Mouse (Mus musculus): ENCODE measurements at regions not wholly inside any gene's neighbourhood (a gene's known extent, or its start where the extent isn't known, plus 50 kb on each side); places are given as distances from the start of the nearest gene placed in this dataset.

GRCm38 (mm10) chr4:54515934-54516333 is 428.9 kb upstream of the Zfp462 start:
- no peak for DNase-seq
- H3K4me3 ChIP-seq (replicated peaks; ENCODE audit: insufficient read depth, low read depth, low read length), result no peak overlapping the region
- TF ChIP-seq POLR2A (IDR thresholded peaks at IDR 0.05; ENCODE audit: borderline replicate concordance, insufficient read depth, low read length) (no peak), CTCF (IDR thresholded peaks at IDR 0.05; ENCODE audit: borderline replicate concordance, insufficient read depth, low read depth, low read length) (no peak)
- H3K27ac ChIP-seq (ENCODE audit: insufficient read depth, low read length), result no peak overlapping the region
- no peaks in the 10 kb centered on the region for H3K4me1 ChIP-seq (ENCODE audit: control insufficient read depth, insufficient read depth, low read length)
- WGBS, result 27% methylated on average over 1 of the region's 1 CpGs
- no peaks in the 10 kb centered on the region; the same call in 1 of the 2 replicates for H3K27me3 ChIP-seq (ENCODE audit: control insufficient read depth, insufficient read depth, low read length)

- Histone ChIP-seq H3K4me1 (ENCODE audit: control insufficient read depth, insufficient read depth, low read length) (no peaks in the 10 kb centered on the region), H3K27ac (ENCODE audit: insufficient read depth, low read length) (no peak overlapping the region), H3K4me3 (replicated peaks; ENCODE audit: insufficient read depth, low read depth, low read length) (no peak overlapping the region), H3K27me3 (ENCODE audit: control insufficient read depth, insufficient read depth, low read length) (no peaks in the 10 kb centered on the region; the same call in 1 of the 2 replicates)
- DNase-seq, result no peak
- TF ChIP-seq POLR2A (IDR thresholded peaks at IDR 0.05; ENCODE audit: borderline replicate concordance, insufficient read depth, low read length) (no peak), CTCF (IDR thresholded peaks at IDR 0.05; ENCODE audit: borderline replicate concordance, insufficient read depth, low read depth, low read length) (no peak)
- WGBS, result 93% methylated on average over 5 of the region's 5 CpGs
Measured at GRCm38 (mm10) chr4:54523283-54523682, 421.6 kb upstream of the Zfp462 start.

- TF ChIP-seq POLR2A (IDR thresholded peaks at IDR 0.05; ENCODE audit: borderline replicate concordance, insufficient read depth, low read length), result no peak
- no peak for TF ChIP-seq CTCF (IDR thresholded peaks at IDR 0.05; ENCODE audit: borderline replicate concordance, insufficient read depth, low read depth, low read length)
- H3K27me3 ChIP-seq (ENCODE audit: control insufficient read depth, insufficient read depth, low read length), result no peaks in the 10 kb centered on the region
- H3K4me1 ChIP-seq (ENCODE audit: control insufficient read depth, insufficient read depth, low read length), result no peaks in the 10 kb centered on the region
- H3K4me3 ChIP-seq (replicated peaks; ENCODE audit: insufficient read depth, low read depth, low read length), result no peak overlapping the region
- H3K27ac ChIP-seq (ENCODE audit: insufficient read depth, low read length), result no peak overlapping the region
- 61% methylated on average over 5 of the region's 5 CpGs for WGBS
- DNase-seq, result no peak
Measured at GRCm38 (mm10) chr4:54526003-54526586, 418.8 kb upstream of the Zfp462 start.

GRCm38 (mm10) chr4:54527660-54528059 is 417.2 kb upstream of the Zfp462 start:
- no peaks in the 10 kb centered on the region for H3K4me1 ChIP-seq (ENCODE audit: control insufficient read depth, insufficient read depth, low read length)
- no peak for DNase-seq
- H3K27ac ChIP-seq (ENCODE audit: insufficient read depth, low read length), result no peak overlapping the region
- WGBS, result 84% methylated on average over 2 of the region's 2 CpGs
- H3K27me3 ChIP-seq (ENCODE audit: control insufficient read depth, insufficient read depth, low read length), result no peaks in the 10 kb centered on the region
- no peak overlapping the region for H3K4me3 ChIP-seq (replicated peaks; ENCODE audit: insufficient read depth, low read depth, low read length)
- TF ChIP-seq CTCF (IDR thresholded peaks at IDR 0.05; ENCODE audit: borderline replicate concordance, insufficient read depth, low read depth, low read length), result no peak
- no peak for TF ChIP-seq POLR2A (IDR thresholded peaks at IDR 0.05; ENCODE audit: borderline replicate concordance, insufficient read depth, low read length)

- TF ChIP-seq POLR2A (IDR thresholded peaks at IDR 0.05; ENCODE audit: borderline replicate concordance, insufficient read depth, low read length) (no peak), CTCF (IDR thresholded peaks at IDR 0.05; ENCODE audit: borderline replicate concordance, insufficient read depth, low read depth, low read length) (no peak)
- Histone ChIP-seq H3K4me1 (ENCODE audit: control insufficient read depth, insufficient read depth, low read length) (no peaks in the 10 kb centered on the region), H3K27me3 (ENCODE audit: control insufficient read depth, insufficient read depth, low read length) (no peaks in the 10 kb centered on the region), H3K27ac (ENCODE audit: insufficient read depth, low read length) (no peak overlapping the region), H3K4me3 (replicated peaks; ENCODE audit: insufficient read depth, low read depth, low read length) (no peak overlapping the region)
- no peak for DNase-seq
- WGBS, result 92% methylated on average over 2 of the region's 2 CpGs
Measured at GRCm38 (mm10) chr4:54531739-54532138, 413.1 kb upstream of the Zfp462 start.

- Histone ChIP-seq H3K4me3 (replicated peaks; ENCODE audit: insufficient read depth, low read depth, low read length) (no peak overlapping the region), H3K27me3 (ENCODE audit: control insufficient read depth, insufficient read depth, low read length) (no peaks in the 10 kb centered on the region), H3K27ac (ENCODE audit: insufficient read depth, low read length) (no peak overlapping the region), H3K4me1 (ENCODE audit: control insufficient read depth, insufficient read depth, low read length) (no peaks in the 10 kb centered on the region)
- 40% methylated on average over 2 of the region's 2 CpGs for WGBS
- peak in 1 of 2 experiments; percentile 7 for DNase-seq
- TF ChIP-seq POLR2A (IDR thresholded peaks at IDR 0.05; ENCODE audit: borderline replicate concordance, insufficient read depth, low read length) (no peak), CTCF (IDR thresholded peaks at IDR 0.05; ENCODE audit: borderline replicate concordance, insufficient read depth, low read depth, low read length) (no peak)
Measured at GRCm38 (mm10) chr4:54533846-54534245, 411.0 kb upstream of the Zfp462 start.

- no peak overlapping the region for H3K4me3 ChIP-seq (replicated peaks; ENCODE audit: insufficient read depth, low read depth, low read length)
- 95% methylated on average over 7 of the region's 7 CpGs for WGBS
- no peaks in the 10 kb centered on the region for H3K27me3 ChIP-seq (ENCODE audit: control insufficient read depth, insufficient read depth, low read length)
- H3K4me1 ChIP-seq (ENCODE audit: control insufficient read depth, insufficient read depth, low read length), result no peaks in the 10 kb centered on the region
- no peak overlapping the region for H3K27ac ChIP-seq (ENCODE audit: insufficient read depth, low read length)
- TF ChIP-seq CTCF (IDR thresholded peaks at IDR 0.05; ENCODE audit: borderline replicate concordance, insufficient read depth, low read depth, low read length) (no peak), POLR2A (IDR thresholded peaks at IDR 0.05; ENCODE audit: borderline replicate concordance, insufficient read depth, low read length) (no peak)
- DNase-seq, result no peak
Measured at GRCm38 (mm10) chr4:54552864-54553618, 391.8 kb upstream of the Zfp462 start.

GRCm38 (mm10) chr4:54563075-54563474 is 381.8 kb upstream of the Zfp462 start:
- DNase-seq, result no peak
- no peak overlapping the region for H3K27ac ChIP-seq (ENCODE audit: insufficient read depth, low read length)
- no peaks in the 10 kb centered on the region for H3K27me3 ChIP-seq (ENCODE audit: control insufficient read depth, insufficient read depth, low read length)
- TF ChIP-seq CTCF (IDR thresholded peaks at IDR 0.05; ENCODE audit: borderline replicate concordance, insufficient read depth, low read depth, low read length) (no peak), POLR2A (IDR thresholded peaks at IDR 0.05; ENCODE audit: borderline replicate concordance, insufficient read depth, low read length) (no peak)
- 98% methylated on average over 1 of the region's 1 CpGs for WGBS
- no peak overlapping the region for H3K4me3 ChIP-seq (replicated peaks; ENCODE audit: insufficient read depth, low read depth, low read length)
- no peaks in the 10 kb centered on the region for H3K4me1 ChIP-seq (ENCODE audit: control insufficient read depth, insufficient read depth, low read length)

All from cerebellum, adult 2 months (tissue).